Mouse (Mus musculus): ENCODE results near the gene Atcay.

- TF ChIP-seq POLR2A (IDR thresholded peaks at IDR 0.05; ENCODE audit: control insufficient read depth, extremely low read depth, insufficient read depth, low read length, poor library complexity) (no peak), CTCF (IDR thresholded peaks at IDR 0.05; ENCODE audit: borderline replicate concordance, control insufficient read depth, extremely low read depth, insufficient read depth, low read length, poor library complexity) (no peak)
Measured at GRCm38 (mm10) chr10:81268056-81268455, 37.4 kb upstream of the Atcay start.
